Mouse (Mus musculus) ES-E14 (cell line): ENCODE data around the gene Zfpm1.

Source experiments
- CHD2 ChIP-seq: IDR thresholded peaks from 2 replicates; pipeline ENCODE4 v1.6.1; 2014; ENCODE audit warnings: mild to moderate bottlenecking, low read depth, low read length, inconsistent platforms
- HCFC1 ChIP-seq: IDR thresholded peaks from 2 replicates; pipeline ENCODE4 v1.6.1; 2012; ENCODE audit warnings: low read length, inconsistent platforms, borderline replicate concordance; ENCODE audit not compliant: insufficient read depth
- ZNF384 ChIP-seq: IDR thresholded peaks from 2 replicates; pipeline ENCODE4 v1.6.1; 2012; ENCODE audit warnings: low read depth, low read length, inconsistent platforms

DNA sequence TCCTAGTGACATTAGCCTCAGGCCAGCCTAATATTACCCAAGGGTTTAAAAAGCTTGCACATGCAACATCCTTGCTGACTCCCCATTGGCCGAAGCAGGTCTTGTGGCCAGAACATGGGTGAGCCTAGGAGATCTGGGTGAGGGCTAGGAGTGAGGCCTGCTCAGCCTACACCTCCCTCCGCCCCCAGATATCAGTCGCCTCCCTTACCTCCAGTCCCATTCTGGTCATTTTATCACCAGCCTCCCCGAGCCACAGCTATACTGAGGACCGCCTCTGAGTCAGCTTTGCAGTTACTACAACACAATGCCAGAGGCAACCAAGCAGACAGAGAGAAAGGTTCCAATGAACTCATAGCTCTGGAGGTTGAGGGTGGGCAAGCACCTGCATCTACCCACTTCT, 5.6 kb upstream of the Zfpm1 start:
- TF ChIP-seq CHD2 = no peak
- TF ChIP-seq ZNF384 = no peak
- TF ChIP-seq HCFC1 = no peak
